Mouse (Mus musculus) intestine, embryonic 15.5 days (tissue): Measurements from ENCODE around the gene Myo18b. TPM values are rescaled to one million over a fixed set of nuclear protein-coding genes. Genes with fewer than 3 reads are reported as not detected.

Experiments used
- ATAC-seq: fragments of 200-750 bp; cut with Nextera tagmentation; 2 replicates; pipeline ENCODE4 v1.8.0; 2017; ENCODE audit warnings: moderate TSS enrichment, moderate library complexity
- H3K27ac ChIP-seq: fragments of 300-500 bp; sonication (generic); 2 replicates; pipeline ENCODE4 v1.5.1; 2015; ENCODE audit warnings: mild to moderate bottlenecking, inconsistent platforms
- H3K27me3 ChIP-seq: fragments of 300-500 bp; sonication (generic); replicated peaks from 2 replicates; pipeline ENCODE4 v1.6.1; 2015; ENCODE audit warnings: inconsistent platforms
- H3K36me3 ChIP-seq: fragments of 300-500 bp; sonication (generic); 2 replicates; pipeline ENCODE4 v1.6.1; 2015; ENCODE audit warnings: inconsistent platforms
- H3K4me1 ChIP-seq: fragments of 300-500 bp; sonication (generic); replicated peaks from 2 replicates; pipeline ENCODE4 v1.6.1; 2015; ENCODE audit warnings: inconsistent platforms
- H3K4me2 ChIP-seq: fragments of 300-500 bp; sonication (generic); replicated peaks from 2 replicates; pipeline ENCODE4 v1.6.1; 2015; ENCODE audit warnings: mild to moderate bottlenecking, inconsistent platforms
- H3K4me3 ChIP-seq: fragments of 300-500 bp; sonication (generic); replicated peaks from 2 replicates; pipeline ENCODE4 v1.5.1; 2015; ENCODE audit warnings: inconsistent platforms
- H3K9ac ChIP-seq: fragments of 300-500 bp; sonication (generic); 2 replicates; pipeline ENCODE4 v1.6.1; 2015; ENCODE audit warnings: inconsistent platforms
- H3K9me3 ChIP-seq: fragments of 300-500 bp; sonication (generic); 2 replicates; pipeline ENCODE4 v1.6.1; 2016; ENCODE audit warnings: inconsistent platforms
- WGBS: fragments of 180-500 bp; shearing (Covaris S2); methylation state at CpG from one replicate; pipeline ENCODE4 v1.1.7; 2015; 5-methylcytosine and 5-hydroxymethylcytosine counted together
- polyA plus RNA-seq: library from polyadenylated mRNA; unstranded; fragments of >200 nt; fragmentation: Nextera tagmentation; extraction: Ambion mirVana; gene quantifications from 2 replicates; pipeline ENCODE4 v1.2.1, GENCODE M21; 2015

The Myo18b gene
- polyA plus RNA-seq, 1 experiment from 2014 or later, result 0.39 TPM

GRCm38 (mm10) chr5:112714679-112715446, 181.3 kb downstream of the Myo18b start:
- Histone ChIP-seq H3K9me3 (no peaks in the 10 kb centered on the region), H3K36me3 (no peaks in the 10 kb centered on the region), H3K27ac (no peak overlapping the region), H3K9ac (no peak overlapping the region), H3K4me1 (no peaks in the 10 kb centered on the region), H3K4me3 (no peak overlapping the region), H3K27me3 (no peaks in the 10 kb centered on the region), H3K4me2 (no peak overlapping the region)
- WGBS, result 42% methylated on average over 8 of the region's 8 CpGs
- no peak for ATAC-seq

- ATAC-seq, result no peak
- H3K36me3 ChIP-seq, result no peaks in the 10 kb centered on the region
- H3K4me1 ChIP-seq, result no peaks in the 10 kb centered on the region
- H3K4me2 ChIP-seq, result no peak overlapping the region
- H3K9me3 ChIP-seq, result no peaks in the 10 kb centered on the region
- H3K27me3 ChIP-seq, result no peaks in the 10 kb centered on the region
- no peak overlapping the region for H3K9ac ChIP-seq
- no peak overlapping the region for H3K4me3 ChIP-seq
- no peak overlapping the region for H3K27ac ChIP-seq
Measured at GRCm38 (mm10) chr5:112709831-112710230, 186.3 kb downstream of the Myo18b start.

DNA sequence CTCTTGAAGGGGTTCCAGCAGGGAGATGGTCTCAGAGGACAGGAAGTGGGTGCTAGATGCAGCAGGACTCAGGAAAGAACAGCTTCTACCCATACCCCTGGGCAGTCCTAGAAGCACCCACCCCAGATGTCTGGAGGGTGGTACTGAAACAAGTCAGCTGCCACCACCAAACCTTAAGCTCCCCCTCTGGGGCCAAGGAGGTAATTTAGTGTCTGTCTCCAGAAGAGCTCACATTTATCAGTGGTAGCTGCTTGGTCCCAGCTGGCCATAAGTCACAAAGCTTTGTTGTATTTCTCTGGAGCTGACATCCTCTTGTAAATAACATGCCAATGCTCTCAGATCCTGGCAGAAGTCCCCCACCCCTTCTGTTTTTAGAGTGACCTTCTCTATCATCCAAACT, 187.7 kb downstream of the Myo18b start:
- no peaks in the 10 kb centered on the region for H3K9me3 ChIP-seq
- no peak overlapping the region for H3K9ac ChIP-seq
- no peak for ATAC-seq
- no peaks in the 10 kb centered on the region for H3K27me3 ChIP-seq
- H3K27ac ChIP-seq, result no peak overlapping the region
- no peak overlapping the region for H3K4me2 ChIP-seq
- no peaks in the 10 kb centered on the region for H3K4me1 ChIP-seq
- no peak overlapping the region for H3K4me3 ChIP-seq
- no peaks in the 10 kb centered on the region for H3K36me3 ChIP-seq

- 97% methylated on average over 2 of the region's 2 CpGs for WGBS
- Histone ChIP-seq H3K9ac (no peak overlapping the region), H3K36me3 (no peaks in the 10 kb centered on the region), H3K9me3 (no peaks in the 10 kb centered on the region), H3K4me1 (no peaks in the 10 kb centered on the region), H3K4me3 (no peak overlapping the region), H3K27ac (no peak overlapping the region), H3K27me3 (no peaks in the 10 kb centered on the region), H3K4me2 (no peak overlapping the region)
- no peak for ATAC-seq
Measured at GRCm38 (mm10) chr5:112707478-112707877, 188.7 kb downstream of the Myo18b start.

- no peak overlapping the region for H3K4me3 ChIP-seq
- no peaks in the 10 kb centered on the region for H3K36me3 ChIP-seq
- no peaks in the 10 kb centered on the region for H3K9me3 ChIP-seq
- no peak overlapping the region for H3K27ac ChIP-seq
- WGBS, result 46% methylated on average over 3 of the region's 3 CpGs
- no peaks in the 10 kb centered on the region for H3K4me1 ChIP-seq
- H3K9ac ChIP-seq, result no peak overlapping the region
- no peaks in the 10 kb centered on the region for H3K27me3 ChIP-seq
- no peak for ATAC-seq
- no peak overlapping the region for H3K4me2 ChIP-seq
Measured at GRCm38 (mm10) chr5:112700794-112701193, 195.4 kb downstream of the Myo18b start.

DNA sequence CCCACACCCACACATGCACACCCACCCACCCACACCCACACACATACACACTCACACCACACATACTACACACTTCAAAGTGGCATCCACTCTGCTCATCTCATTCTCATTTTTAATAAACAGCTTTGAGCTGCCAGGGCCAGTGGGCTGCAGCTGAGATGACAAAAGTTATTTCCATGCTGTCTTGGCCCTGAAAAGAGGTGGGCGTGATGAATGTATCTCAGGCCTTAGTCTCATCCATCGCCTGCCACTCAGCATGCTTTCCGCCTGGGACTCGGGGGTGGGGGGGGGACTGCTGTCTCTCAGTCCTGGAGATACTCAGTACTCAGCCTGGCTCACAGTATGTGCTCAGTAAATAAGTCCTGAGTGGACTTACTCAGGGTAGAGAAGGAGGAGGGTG, 199.5 kb downstream of the Myo18b start:
- ATAC-seq, result no peak
- no peak overlapping the region for H3K4me2 ChIP-seq
- H3K4me3 ChIP-seq, result no peak overlapping the region
- WGBS, result 80% methylated on average over 4 of the region's 4 CpGs
- no peaks in the 10 kb centered on the region for H3K36me3 ChIP-seq
- H3K9ac ChIP-seq, result no peak overlapping the region
- H3K4me1 ChIP-seq, result no peaks in the 10 kb centered on the region
- H3K27ac ChIP-seq, result no peak overlapping the region
- H3K27me3 ChIP-seq, result no peaks in the 10 kb centered on the region
- no peaks in the 10 kb centered on the region for H3K9me3 ChIP-seq

DNA sequence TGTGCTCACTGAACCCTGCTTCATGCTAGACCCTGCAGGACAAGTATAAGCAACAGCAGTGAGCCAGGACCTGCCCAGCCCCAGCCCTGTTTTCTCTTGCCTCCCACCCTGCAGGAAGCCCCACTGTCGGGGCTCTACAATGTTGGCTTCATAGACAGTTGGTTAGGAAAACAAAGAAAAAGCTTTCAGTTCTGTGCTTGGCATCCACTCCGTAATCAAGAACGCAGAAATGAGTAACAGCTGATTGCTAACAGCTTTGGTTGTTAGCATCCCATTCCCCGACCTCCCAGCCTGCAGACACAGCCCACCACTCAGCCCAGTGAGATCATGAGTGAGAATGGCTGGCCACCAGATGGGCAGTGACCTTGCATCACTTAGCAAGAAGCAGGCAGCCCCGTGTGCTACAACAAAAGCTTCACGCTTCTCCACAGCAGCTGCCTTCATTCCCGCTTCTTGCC, 200.9 kb downstream of the Myo18b start:
- 60% methylated on average over 7 of the region's 7 CpGs for WGBS
- ATAC-seq, result no peak
- Histone ChIP-seq H3K4me2 (no peak overlapping the region), H3K9me3 (no peaks in the 10 kb centered on the region), H3K4me3 (no peak overlapping the region), H3K27me3 (no peaks in the 10 kb centered on the region), H3K27ac (no peak overlapping the region), H3K9ac (no peak overlapping the region), H3K36me3 (no peaks in the 10 kb centered on the region), H3K4me1 (no peaks in the 10 kb centered on the region)

GRCm38 (mm10) chr5:112693286-112693849, 202.8 kb downstream of the Myo18b start:
- no peaks in the 10 kb centered on the region for H3K27me3 ChIP-seq
- H3K27ac ChIP-seq, result no peak overlapping the region
- no peaks in the 10 kb centered on the region for H3K36me3 ChIP-seq
- ATAC-seq, result no peak
- no peak overlapping the region for H3K4me2 ChIP-seq
- WGBS, result 80% methylated on average over 18 of the region's 18 CpGs
- no peak overlapping the region for H3K9ac ChIP-seq
- no peaks in the 10 kb centered on the region for H3K4me1 ChIP-seq
- no peak overlapping the region for H3K4me3 ChIP-seq
- no peaks in the 10 kb centered on the region for H3K9me3 ChIP-seq

- Histone ChIP-seq H3K36me3 (no peaks in the 10 kb centered on the region), H3K4me1 (peaks cover 3% of the 10 kb centered on the region; the same call in 1 of the 2 replicates), H3K9me3 (no peaks in the 10 kb centered on the region), H3K4me2 (no peak overlapping the region), H3K4me3 (no peak overlapping the region), H3K27me3 (no peaks in the 10 kb centered on the region), H3K9ac (no peak overlapping the region), H3K27ac (no peak overlapping the region)
- no peak for ATAC-seq
- WGBS, result 70% methylated on average over 4 of the region's 4 CpGs
Measured at GRCm38 (mm10) chr5:112687100-112687818, 208.9 kb downstream of the Myo18b start.

DNA sequence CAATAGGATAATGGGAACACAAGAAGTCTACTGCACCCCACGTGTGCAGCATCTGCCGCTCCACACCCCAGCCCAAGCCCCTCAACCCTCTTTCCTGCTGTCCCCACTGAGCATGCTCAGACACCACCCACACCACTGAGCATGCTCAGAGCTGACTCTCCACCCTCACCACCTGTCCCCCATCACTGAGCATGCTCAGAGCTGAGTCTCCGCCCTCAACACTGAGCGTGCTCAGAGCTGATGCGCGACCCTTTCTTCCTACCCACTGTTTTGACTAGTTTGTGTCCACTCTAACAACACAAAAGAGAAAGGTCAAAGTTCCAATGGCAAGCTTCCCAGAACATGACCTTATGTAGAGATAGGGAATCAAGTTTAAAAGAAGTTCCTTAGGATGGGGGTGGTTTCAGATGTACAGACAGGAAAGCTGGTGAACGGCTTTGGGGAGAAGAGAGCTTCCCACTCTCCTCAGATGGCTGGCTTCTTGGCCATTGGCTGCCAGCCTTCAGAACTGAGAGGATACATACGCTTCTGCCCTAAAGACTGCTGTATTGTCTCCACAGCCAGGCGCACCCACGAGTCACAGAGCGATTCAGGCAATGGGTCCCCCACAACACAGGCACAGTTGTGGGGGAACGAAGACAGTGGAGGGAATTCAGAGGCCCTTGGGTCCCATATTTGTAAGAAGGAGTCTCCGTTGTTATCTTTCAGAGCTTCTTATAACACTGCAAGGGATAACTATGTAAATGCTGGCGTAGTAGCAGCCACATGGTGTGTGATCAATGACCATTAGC, 209.7 kb downstream of the Myo18b start:
- H3K27me3 ChIP-seq, result no peaks in the 10 kb centered on the region
- no peak overlapping the region for H3K4me3 ChIP-seq
- H3K4me2 ChIP-seq, result no peak overlapping the region
- H3K36me3 ChIP-seq, result no peaks in the 10 kb centered on the region
- no peaks in the 10 kb centered on the region for H3K9me3 ChIP-seq
- ATAC-seq, result no peak
- WGBS, result 78% methylated on average over 14 of the region's 14 CpGs
- H3K9ac ChIP-seq, result no peak overlapping the region
- H3K27ac ChIP-seq, result no peak overlapping the region
- H3K4me1 ChIP-seq, result peaks cover 3% of the 10 kb centered on the region; the same call in 1 of the 2 replicates

DNA sequence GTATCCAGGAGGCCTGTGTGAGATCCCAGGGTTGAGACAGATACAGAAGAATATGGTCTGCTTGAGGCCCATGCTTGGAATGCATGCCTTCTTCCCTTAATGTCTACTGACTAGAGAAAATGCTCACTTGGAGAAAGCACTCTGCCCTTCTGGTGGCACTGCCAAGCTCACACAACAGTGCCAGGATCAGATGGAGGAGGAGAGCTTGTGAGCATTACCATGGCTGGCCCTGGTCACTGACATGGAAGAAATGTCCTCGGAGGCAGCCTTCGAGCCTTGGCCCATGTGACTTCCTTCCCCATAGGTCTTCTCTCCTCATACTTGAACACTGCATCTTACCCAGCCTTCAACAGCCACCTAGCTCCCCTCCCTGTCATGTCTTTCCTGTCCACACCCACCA, 216.9 kb downstream of the Myo18b start:
- Histone ChIP-seq H3K36me3 (no peaks in the 10 kb centered on the region), H3K27me3 (no peaks in the 10 kb centered on the region), H3K4me3 (no peak overlapping the region), H3K4me1 (peaks cover 3% of the 10 kb centered on the region; the same call in 1 of the 2 replicates), H3K9me3 (no peaks in the 10 kb centered on the region), H3K4me2 (no peak overlapping the region), H3K27ac (no peak overlapping the region), H3K9ac (no peak overlapping the region)
- 82% methylated on average over 2 of the region's 2 CpGs for WGBS
- no peak for ATAC-seq

DNA sequence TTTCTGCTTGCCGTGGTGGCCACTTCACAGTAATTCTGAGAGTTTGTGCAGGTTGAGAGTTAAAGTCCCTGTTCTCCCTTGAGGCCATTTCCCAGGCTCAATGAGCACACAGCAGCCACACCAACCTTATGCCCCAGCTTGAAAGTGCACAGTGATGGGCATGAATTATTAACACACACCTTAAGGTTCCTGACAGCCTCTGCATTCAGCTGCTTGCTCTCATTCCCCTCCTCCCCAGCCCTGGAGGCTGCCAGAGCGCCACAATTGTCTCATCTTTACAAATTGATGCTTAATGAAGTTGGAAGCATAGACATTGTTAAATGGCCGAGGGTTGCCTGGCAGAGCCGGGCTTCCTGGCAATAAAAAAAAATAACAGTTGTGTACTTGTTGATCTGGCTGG, 218.0 kb downstream of the Myo18b start:
- 62% methylated on average over 4 of the region's 4 CpGs for WGBS
- Histone ChIP-seq H3K27me3 (no peaks in the 10 kb centered on the region), H3K4me2 (no peak overlapping the region), H3K36me3 (no peaks in the 10 kb centered on the region), H3K4me1 (0 out of 2 replicates have a peak, but pooled peaks cover 3% of the 10 kb centered on the region), H3K4me3 (no peak overlapping the region), H3K9me3 (no peaks in the 10 kb centered on the region), H3K27ac (no peak overlapping the region), H3K9ac (no peak overlapping the region)
- ATAC-seq, result no peak
